Mouse (Mus musculus) cerebral cortex, adult 2 months (tissue): ENCODE results near the gene Apol7b.

Source experiments
- WGBS: fragments of 180-500 bp; shearing (Covaris S2); methylation state at CpG from one replicate; pipeline ENCODE4 v1.1.7; 2018; 5-methylcytosine and 5-hydroxymethylcytosine counted together

The Apol7b gene

DNA sequence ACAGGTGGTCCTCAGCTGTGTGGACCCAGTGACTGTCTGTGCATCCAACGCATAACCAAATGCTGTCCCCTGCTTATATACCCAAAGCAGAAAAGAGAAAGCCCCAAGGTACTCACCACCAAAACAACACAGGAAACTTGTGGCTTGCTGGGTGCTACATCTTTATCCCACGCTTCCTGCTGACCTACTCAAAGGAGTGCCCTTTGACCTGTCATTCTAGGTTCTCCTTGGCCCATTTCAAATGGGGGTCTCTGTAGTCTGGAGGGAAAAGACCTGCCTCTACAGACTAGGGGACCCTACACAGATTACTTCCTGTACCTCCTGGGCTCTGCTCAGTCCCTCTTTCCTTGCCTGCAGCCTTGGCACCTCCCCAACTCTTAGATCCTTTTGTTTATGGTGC is at the start of gene Apol7b:
Apol7b (minus strand) TSS at position 101 of the 400 bp plus-strand sequence.
- WGBS: 95% methylated on average over 2 of the region's 2 CpGs

DNA sequence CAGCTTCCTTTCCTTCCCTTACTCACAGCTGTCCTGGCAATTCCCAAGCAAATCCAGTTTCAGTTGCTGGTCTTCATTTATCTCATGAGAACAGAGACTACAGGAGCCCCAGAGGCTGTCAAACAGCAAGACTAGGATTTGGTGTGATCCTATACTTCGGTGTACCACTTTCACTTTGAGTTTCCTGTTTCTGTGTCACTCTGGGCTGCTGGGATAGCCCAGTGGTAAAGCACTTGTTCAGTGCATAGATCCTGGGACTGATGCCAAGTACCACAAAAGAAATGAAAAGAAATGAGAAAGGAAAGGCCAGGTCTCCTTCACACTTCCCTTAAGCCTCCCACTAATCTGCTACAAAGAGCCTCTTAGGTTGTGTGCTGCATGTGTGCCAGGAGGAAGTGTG is 47.4 kb upstream of the Apol7b start:
- 42% methylated on average over 1 of the region's 1 CpGs for WGBS

DNA sequence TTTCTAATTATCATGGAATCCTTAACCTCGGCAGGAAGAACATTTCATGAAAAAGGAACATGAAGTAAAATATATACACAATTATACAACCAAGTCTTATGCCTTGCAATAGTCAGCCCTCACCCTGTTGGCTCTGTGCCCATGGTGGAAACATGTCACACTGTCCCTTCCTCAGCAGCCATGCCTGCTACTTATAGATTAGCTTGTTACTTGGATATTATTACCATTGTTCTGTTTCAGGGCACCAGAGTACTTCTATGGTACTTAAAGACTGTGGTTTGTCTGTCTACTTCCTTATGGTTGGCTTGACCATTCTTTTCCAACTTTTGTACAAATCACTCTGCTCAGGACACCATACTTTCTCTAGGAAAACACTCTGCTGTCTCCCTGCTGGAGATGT is 45.9 kb upstream of the Apol7b start:
- no CpG with 5 or more reads among the region's 1 CpGs for WGBS

DNA sequence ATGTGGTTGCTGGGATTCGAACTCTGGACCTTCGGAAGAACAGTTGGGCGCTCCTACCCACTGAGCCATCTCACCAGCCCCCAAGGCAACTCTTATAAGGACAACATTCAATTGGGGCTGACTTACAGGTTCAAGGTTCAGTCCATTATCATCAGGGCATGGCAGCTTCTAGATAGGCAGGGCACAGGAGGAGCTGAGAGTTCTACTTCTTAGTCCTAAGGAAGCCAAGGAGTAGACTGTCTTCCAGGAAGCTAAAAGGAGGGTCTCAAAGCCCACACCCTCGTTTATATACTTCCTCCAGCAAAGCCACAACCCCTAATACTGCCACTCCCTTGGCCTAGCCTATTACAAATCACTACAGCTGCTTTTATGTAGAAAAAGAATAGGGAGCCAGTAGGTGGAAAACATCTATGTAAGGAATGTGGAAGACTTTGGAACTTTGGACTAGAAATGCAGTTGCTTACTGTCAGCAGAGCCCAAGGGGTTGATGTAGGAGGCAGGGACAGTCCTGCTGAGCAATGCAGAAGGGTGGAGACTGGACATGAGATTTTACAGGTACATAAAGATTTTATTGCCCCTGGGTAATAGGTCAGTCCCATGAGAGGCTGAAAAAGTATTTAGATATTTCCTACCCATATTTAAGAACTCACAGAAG is 35.0 kb upstream of the Apol7b start:
- 80% methylated on average over 4 of the region's 4 CpGs for WGBS

DNA sequence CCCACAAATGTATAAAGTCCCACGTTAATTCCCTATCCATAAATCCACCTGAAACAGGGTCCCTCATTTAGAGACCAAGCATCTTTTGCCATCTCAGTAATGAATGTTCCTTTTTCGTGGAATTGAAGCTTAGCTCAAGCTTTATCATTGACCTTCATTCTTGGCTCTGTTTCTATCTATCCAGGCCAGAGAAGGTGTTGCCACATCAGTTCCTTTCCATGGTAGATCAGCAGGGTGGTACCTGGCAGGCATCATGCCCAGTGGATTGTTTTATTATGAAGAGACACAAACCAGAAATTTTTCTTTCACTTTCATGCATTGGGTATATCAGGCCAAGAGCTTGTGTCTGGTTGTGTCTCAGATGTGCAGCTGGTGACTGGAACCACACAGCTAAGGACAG is 29.4 kb upstream of the Apol7b start, which contains the start of gene Apol10a:
Apol10a (plus strand) TSS at position 355 of the 400 bp plus-strand sequence.
- WGBS: 82% methylated on average over 2 of the region's 2 CpGs

DNA sequence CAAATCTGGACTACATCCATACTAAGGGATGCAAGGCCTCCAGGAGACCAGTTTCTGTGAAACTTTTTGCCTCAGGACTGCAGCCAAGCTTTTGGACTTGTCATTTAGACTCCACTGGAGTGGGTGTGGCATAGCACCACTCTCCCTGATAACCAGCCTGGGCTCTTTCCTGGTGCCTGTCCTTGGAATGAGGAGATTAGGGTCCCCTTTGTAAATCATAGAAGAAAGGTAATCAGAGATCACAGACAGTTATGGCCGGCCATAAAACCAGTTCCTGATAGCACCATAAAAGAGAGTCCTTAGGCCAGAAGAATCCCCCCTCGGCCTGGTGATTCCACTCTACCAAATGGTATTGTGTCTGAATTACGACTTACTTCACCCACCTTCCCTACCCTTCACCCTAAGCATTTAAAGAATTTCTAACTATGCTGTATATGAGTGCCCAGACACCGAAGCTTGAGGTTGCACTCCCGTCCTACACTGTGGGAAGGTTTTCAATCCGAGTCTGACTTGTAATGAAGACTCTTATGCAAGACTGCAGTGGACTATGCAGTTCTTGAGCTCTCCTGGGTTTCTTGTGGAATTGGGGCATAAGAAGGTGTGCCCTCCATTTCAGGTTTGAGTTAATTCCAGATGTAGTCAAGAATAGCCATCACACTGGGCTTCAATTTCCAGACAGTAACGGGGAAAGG is 27.6 kb upstream of the Apol7b start:
- WGBS: 89% methylated on average over 7 of the region's 7 CpGs

DNA sequence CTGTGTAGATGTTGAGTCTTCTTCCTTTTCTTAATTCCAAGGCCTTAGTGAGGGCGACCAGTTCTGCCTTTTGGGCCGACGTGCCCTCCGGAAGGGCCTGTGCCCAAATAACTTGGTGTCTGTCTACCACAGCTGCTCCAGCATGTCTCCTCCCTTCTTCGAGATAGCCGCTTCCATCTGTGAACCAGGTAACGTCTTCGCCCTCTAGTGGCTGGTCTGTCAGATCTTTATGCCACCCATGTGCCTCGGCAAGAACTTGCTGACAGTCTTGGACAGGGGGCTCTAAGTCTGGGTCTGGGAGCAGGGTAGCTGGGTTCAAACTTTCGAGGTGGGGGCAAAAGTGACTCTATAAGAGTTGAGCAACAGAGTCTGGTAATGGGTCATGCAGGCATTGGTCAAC is 2.6 kb upstream of the Apol7b start:
- WGBS: 60% methylated on average over 10 of the region's 10 CpGs

DNA sequence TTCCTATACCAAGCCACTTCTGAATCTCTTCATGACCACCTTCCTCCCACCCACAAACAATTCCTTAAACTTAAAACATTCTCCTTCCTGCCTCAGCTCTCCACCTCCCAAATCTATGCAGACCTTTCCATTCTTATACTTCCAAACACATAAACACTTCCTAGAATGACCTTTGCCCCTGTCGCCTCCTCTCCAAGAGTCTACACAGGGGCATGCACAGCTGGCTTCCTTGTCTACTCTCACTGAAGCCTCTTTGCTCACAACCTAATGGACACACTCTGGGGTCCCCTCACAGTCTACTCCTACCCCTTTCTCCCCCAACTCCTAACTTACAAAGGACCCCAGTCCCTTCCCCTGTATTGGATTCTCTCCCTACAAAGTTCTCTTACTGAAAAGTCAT is 1.6 kb downstream of the Apol7b start:
- WGBS: 88% methylated on average over 1 of the region's 1 CpGs

DNA sequence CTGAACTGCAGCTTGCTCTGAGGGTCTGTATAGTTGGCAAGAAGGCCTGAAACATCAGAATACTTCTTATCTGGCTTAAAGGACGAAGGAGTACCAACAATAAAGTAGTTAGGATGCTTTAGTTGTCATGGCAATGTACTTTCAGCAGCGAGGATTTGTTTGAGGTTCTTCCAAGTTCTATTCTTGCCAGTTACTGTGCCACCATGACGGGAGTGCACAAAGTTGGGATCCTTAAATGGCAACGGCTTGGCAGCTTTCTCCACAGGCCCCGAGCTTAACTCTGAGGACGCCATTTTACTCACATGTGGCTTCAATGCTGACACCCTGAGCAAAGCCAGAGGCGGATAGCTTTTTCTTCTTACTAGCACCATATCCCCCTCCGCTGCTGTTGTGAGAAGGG is 2.5 kb downstream of the Apol7b start:
- 23% methylated on average over 8 of the region's 8 CpGs for WGBS

DNA sequence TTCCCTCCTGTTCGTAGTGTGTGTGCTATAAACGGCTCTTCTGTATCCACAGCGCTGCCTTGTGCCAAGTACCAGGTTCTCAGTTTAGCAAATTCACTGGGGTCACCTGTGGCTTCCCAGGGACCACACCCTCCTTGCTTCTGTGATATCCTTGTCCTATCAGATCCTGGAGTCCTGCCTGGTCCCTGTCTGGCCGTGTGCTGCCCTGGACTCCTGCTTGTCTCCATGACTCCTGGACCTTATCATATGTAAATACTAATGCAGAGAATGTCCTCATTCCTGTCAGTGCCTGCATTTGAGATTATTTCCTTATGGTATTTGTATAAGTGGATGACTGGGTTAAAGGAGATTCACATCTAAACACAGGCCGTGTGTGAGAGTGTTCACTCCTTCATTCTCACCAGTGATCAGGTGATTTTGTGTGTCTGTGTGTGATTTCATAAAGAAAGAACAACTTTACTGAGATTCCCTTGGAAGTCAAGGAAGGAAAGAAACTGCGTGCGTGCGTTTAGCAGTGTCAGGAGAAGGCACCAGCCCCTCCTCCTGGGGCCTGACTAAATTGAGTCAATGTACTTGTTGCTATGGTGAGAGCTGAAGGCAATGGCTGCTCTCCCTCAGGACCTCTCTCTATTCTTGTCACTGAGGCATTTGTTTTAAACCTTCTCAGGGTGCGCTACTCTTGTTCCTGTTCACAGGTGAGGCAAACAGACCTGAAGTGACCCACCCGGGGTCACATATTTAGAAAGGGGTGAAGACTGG is 18.4 kb downstream of the Apol7b start:
- WGBS: 53% methylated on average over 9 of the region's 10 CpGs

DNA sequence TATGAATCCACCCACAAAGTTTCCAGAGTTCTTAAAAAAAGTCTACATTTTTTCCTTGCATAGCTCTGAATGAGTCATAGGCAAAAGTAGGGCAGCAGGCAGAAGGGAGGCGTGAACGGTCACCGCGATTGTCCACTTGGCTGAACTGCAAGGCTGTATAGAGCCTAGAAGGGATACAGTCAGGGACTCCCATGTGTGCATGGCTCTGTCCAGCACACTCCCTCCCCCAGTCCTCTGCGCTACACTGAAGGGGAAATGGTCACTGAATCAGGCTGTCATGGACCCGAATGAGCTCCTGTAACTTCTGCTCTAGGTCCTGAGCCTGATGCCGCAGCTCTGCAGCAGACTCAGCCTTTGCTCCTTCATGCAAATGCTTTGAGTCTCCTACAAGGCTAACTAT is 24.4 kb downstream of the Apol7b start:
- WGBS: 40% methylated on average over 5 of the region's 7 CpGs

DNA sequence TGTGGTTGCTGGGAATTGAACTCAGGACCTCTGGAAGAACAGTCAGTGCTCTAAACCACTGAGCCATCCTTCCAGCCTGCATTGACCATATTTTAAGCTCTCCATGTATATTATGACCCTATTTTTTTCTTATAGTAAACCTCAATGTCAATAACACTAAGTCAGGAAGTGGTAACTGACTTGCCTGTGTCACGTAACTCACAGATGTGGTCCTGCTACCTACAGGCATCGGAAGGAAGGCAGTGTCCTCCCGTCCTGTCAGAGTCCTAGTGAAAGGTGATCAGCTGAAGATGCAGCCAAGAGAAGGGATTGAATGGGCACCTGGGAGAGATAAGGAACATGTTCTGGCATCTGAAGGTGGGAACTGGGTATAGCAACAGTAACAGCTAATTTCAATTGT is 27.6 kb downstream of the Apol7b start:
- WGBS: 80% methylated on average over 1 of the region's 3 CpGs

DNA sequence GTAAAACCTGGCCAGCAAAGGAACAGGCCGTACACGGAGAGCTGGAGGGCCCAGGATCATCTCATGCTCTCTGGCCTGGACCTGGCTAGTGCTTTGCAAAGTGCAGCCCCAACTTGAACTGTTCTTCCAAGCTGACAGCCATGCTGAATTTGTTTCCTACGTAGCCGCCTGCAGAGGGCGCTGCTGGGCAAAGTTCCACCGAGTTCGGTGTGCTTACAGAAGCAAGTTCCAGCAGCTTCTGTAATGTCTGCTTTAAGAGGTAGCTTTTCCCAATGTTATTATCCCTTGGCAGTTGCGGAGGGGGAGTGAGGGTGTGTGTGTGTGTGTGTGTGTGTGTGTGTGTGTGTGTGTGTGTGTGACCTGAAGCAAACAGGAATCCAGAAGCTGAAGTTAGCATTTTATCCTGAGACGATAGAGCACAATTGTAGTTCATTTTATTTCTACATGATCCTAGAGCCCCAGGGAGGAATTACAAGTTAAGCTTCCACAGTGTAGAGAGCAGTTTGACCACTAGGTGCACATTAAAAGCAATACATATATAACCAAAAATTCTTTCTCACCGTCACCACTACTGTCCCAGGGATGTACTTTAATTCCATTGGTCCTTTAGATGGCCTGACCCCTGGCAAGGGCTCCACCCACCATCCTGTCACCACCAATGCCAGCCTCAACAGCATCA is 30.5 kb downstream of the Apol7b start:
- WGBS: 24% methylated on average over 4 of the region's 10 CpGs

DNA sequence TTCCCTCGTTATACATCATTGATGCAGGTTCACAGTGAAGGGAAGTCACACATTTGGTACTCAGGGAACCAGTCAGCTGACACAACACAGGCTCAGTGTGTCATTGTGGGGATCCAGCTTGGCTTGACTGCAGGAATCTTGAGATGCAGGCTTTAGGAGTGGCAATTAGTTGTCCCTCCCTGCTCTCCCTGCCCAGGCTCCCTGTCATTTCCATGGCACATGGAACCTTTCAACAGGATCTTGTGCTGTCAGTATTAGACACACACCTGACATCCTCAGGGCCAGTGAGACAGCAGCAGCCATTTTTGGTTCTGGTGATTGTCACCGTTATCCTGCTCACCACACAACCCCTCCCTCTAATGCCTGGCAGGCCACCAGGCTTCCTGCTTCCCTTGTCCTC is 31.6 kb downstream of the Apol7b start:
- WGBS: 78% methylated on average over 2 of the region's 2 CpGs

DNA sequence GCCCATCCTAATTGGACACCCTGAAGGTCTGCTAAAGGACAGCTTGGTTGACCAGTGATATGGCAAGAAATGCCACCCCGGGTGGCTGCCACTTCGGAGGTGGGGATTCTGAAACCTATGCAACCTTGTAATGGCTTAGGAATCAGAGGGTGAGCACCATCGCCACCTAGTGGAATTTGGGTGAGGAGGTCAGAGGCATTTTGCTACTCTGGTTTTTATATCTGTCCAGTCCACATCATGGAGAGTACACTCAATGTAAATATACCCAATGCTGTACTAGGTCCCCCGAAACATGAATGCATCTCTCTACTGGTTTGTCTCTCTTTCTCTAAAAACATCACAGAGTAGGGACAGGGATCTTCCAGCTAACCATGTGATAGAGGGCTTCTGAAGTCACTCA is 34.6 kb downstream of the Apol7b start:
- 38% methylated on average over 4 of the region's 4 CpGs for WGBS

DNA sequence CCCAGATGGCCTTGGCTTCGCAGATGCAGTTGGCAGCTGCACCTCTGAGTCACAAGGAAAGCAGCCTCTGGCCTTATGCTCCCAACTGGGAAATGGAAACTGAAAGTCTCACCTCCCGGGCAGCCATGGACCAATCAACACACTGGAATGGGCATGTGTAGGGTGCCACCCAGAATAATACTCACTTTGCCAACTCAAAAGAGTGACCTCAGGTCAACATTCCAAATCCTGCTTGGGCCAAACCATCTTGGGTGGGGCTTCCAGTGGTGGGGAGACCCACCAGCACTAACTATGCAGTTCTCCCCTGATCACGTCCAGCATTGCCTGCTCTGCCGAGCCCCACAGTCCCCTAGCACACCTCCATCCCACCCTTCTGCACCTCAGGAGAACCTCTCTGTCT is 36.3 kb downstream of the Apol7b start, which contains the start of gene Apol9a:
Apol9a (minus strand) TSS at position 101 of the 400 bp plus-strand sequence.
- WGBS: 91% methylated on average over 1 of the region's 4 CpGs

DNA sequence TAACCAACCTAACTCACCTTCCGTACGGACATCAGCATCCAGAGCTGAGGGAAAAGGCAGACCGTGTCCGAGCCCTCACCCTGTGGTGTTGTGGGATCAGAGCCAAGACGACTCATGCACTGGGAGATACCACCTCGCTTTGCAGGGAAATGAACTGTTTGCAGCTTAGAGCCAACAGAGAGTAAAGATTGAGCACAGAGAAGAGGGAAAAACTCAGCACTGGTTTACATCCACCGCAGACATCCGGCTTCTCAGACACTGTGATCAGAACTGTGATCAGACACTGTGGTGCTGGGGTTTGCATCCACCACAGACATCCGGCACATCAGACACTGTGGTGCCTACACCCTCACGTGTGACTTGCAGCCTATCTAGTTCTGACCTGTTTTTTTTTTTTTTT is 40.9 kb downstream of the Apol7b start:
- 55% methylated on average over 10 of the region's 10 CpGs for WGBS

DNA sequence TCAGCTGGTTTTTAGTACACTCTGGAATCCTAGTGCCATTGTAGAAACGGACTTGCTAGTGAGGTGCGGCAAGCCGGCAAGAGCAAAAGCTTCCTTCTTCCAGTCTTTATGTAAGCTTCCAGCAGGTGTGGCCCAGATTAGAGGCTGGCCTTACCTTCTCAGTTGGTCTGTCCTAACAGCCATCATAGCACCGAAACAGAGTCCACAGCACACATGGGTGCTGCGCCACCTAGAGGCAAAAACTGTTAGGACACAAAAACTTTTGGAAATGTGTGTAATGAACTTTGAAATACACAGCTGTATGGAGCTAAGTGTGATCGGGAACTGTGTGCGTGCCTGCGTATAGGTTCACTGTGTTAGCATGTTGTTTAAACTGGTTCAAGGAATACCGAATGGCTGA is 48.3 kb downstream of the Apol7b start, which contains the start of gene Apol7a:
Apol7a (minus strand) TSS at position 84 of the 400 bp plus-strand sequence.
- WGBS: 49% methylated on average over 9 of the region's 9 CpGs

DNA sequence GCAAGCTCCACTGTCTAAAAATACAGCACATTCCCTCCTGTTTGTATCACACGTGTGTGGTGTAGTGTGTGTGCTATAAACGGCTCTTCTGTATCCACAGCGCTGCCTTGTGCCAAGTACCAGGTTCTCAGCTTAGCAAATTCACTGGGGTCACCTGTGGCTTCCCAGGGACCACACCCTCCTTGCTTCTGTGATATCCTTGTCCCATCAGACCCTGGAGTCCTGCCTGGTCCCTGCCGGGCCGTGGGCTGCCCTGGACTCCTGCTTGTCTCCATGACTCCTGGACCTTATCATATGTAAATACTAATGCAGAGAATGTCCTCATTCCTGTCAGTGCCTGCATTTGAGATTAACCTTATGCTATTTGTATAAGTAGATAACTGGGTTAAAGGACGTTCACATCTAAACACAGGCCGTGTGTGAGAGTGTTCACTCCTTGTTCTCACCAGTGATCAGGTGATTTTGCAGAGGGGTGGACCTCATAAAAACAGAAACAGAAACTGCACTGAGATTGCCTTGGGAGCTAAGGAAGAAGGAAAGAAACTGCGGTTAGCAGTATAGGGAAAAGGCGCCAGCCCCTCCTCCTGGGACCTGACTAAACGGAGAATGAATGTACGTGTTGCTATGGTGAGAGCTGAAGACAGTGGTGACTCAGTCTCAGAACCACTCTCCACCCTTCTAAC is 49.7 kb downstream of the Apol7b start:
- WGBS: 51% methylated on average over 11 of the region's 11 CpGs

DNA sequence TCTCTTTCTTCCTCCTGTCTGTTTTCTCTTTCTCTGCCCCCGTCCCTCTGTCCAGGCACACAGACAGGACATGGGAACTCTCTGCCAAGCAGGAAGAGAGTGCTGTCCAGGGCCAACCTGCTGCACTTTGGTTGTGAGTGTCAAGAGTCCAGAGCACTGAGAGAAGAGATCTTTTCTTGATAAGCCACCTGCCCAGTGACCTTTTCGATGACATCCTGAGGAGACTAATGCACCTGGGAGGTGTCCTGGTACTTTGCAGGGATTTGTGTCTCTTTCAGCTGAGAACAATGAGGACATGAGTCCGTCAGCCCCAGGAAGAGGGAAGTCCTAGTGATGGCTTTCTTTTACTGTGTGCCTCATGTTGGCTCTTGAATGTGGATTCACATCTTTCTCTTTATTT is 53.5 kb downstream of the Apol7b start:
- WGBS: 75% methylated on average over 3 of the region's 3 CpGs

DNA sequence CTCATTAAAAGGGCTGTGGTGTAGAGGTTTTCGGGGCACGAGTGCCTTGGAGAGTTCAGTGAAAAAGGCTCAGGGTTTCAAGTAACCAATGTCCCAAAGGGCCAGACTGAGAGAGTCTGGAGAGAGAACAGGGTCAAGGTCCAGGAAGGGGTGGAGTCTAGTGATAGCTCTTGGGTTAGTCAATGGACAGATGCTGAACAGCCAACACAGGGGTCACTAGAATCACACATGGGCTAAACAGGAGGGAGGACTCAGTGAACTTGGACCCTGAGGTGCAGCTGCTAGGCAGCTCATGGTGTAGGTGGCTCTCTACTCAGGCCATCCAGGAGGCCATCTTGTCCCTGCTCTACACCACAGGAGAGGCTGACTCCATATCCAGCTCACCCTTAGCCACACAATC is 59.8 kb downstream of the Apol7b start:
- 94% methylated on average over 2 of the region's 2 CpGs for WGBS
